Mouse (Mus musculus): Measurements from ENCODE around the gene Btn2a2.

GRCm38 (mm10) chr13:23515281-23515680 is 26.6 kb upstream of the Btn2a2 start:
- no peak for TF ChIP-seq CTCF (IDR thresholded peaks at IDR 0.05; ENCODE audit: low read depth)
- no peak for TF ChIP-seq EP300 (IDR thresholded peaks at IDR 0.05; ENCODE audit: low read depth)

Measured in liver, postnatal 0 days (tissue).